Mouse (Mus musculus): ENCODE measurements around the gene Mgat2. TPM values are rescaled to one million over a fixed set of nuclear protein-coding genes. Genes with fewer than 3 reads are reported as not detected.

The Mgat2 gene
- polyA plus RNA-seq, 1 experiment: 30.8 TPM

GRCm38 (mm10) chr12:69177526-69177925 is 6.4 kb upstream of the Mgat2 start:
- Histone ChIP-seq H3K4me1 (ENCODE audit: control insufficient read depth, insufficient read depth, low read length) (no peaks in the 10 kb centered on the region), H3K4me3 (ENCODE audit: insufficient read depth, low read depth, low read length) (no peak overlapping the region), H3K36me3 (ENCODE audit: control insufficient read depth, insufficient read depth, low read length) (peaks cover 2% of the 10 kb centered on the region; the same call in 1 of the 2 replicates), H3K27ac (ENCODE audit: insufficient read depth, low read depth, low read length) (no peak overlapping the region), H3K27me3 (replicated peaks; ENCODE audit: control insufficient read depth, insufficient read depth, low read length) (no peaks in the 10 kb centered on the region)
- WGBS: 92% methylated on average over 3 of the region's 3 CpGs
- TF ChIP-seq POLR2A (IDR thresholded peaks at IDR 0.05; ENCODE audit: low read depth, low read length): no peak
- TF ChIP-seq CTCF (conservative IDR thresholded peaks at IDR 0.05; ENCODE audit: insufficient read depth, insufficient read length, low read depth, low read length): no peak
- DNase-seq: no peak

- H3K4me1 ChIP-seq (ENCODE audit: control insufficient read depth, insufficient read depth, low read length): no peaks in the 10 kb centered on the region
- no peaks in the 10 kb centered on the region for H3K27me3 ChIP-seq (replicated peaks; ENCODE audit: control insufficient read depth, insufficient read depth, low read length)
- WGBS: 74% methylated on average over 12 of the region's 12 CpGs
- H3K4me3 ChIP-seq (ENCODE audit: insufficient read depth, low read depth, low read length): no peak overlapping the region
- peaks cover 2% of the 10 kb centered on the region; the same call in 1 of the 2 replicates for H3K36me3 ChIP-seq (ENCODE audit: control insufficient read depth, insufficient read depth, low read length)
- peak; percentile 33 for DNase-seq
- H3K27ac ChIP-seq (ENCODE audit: insufficient read depth, low read depth, low read length): no peak overlapping the region
- TF ChIP-seq CTCF (conservative IDR thresholded peaks at IDR 0.05; ENCODE audit: insufficient read depth, insufficient read length, low read depth, low read length) (no peak), POLR2A (IDR thresholded peaks at IDR 0.05; ENCODE audit: low read depth, low read length) (no peak)
Measured at GRCm38 (mm10) chr12:69179371-69179770, 4.6 kb upstream of the Mgat2 start.

GRCm38 (mm10) chr12:69181800-69182199 is 2.2 kb upstream of the Mgat2 start:
- H3K36me3 ChIP-seq (ENCODE audit: control insufficient read depth, insufficient read depth, low read length): peaks cover 2% of the 10 kb centered on the region; the same call in 1 of the 2 replicates
- no peak for DNase-seq
- H3K4me1 ChIP-seq (ENCODE audit: control insufficient read depth, insufficient read depth, low read length): peaks cover 5% of the 10 kb centered on the region; the same call in 1 of the 2 replicates
- no peak overlapping the region for H3K27ac ChIP-seq (ENCODE audit: insufficient read depth, low read depth, low read length)
- no peak for TF ChIP-seq CTCF (conservative IDR thresholded peaks at IDR 0.05; ENCODE audit: insufficient read depth, insufficient read length, low read depth, low read length)
- TF ChIP-seq POLR2A (IDR thresholded peaks at IDR 0.05; ENCODE audit: low read depth, low read length): no peak
- H3K4me3 ChIP-seq (ENCODE audit: insufficient read depth, low read depth, low read length): no peak overlapping the region
- no peaks in the 10 kb centered on the region for H3K27me3 ChIP-seq (replicated peaks; ENCODE audit: control insufficient read depth, insufficient read depth, low read length)
- 79% methylated on average over 4 of the region's 4 CpGs for WGBS

GRCm38 (mm10) chr12:69184342-69185295 is 662 bp downstream of the Mgat2 start:
- peak overlapping the region; percentile 99 for H3K4me3 ChIP-seq (ENCODE audit: insufficient read depth, low read depth, low read length)
- H3K36me3 ChIP-seq (ENCODE audit: control insufficient read depth, insufficient read depth, low read length): peaks cover 2% of the 10 kb centered on the region; the same call in 1 of the 2 replicates
- under 1% methylated on average over 80 of the region's 86 CpGs for WGBS
- no peaks in the 10 kb centered on the region for H3K27me3 ChIP-seq (replicated peaks; ENCODE audit: control insufficient read depth, insufficient read depth, low read length)
- H3K27ac ChIP-seq (ENCODE audit: insufficient read depth, low read depth, low read length): peak overlapping the region; percentile 91
- peak; percentile 68 for DNase-seq
- no peak for TF ChIP-seq CTCF (conservative IDR thresholded peaks at IDR 0.05; ENCODE audit: insufficient read depth, insufficient read length, low read depth, low read length)
- no peak for TF ChIP-seq POLR2A (IDR thresholded peaks at IDR 0.05; ENCODE audit: low read depth, low read length)
- peaks cover 9% of the 10 kb centered on the region; the same call in 1 of the 2 replicates for H3K4me1 ChIP-seq (ENCODE audit: control insufficient read depth, insufficient read depth, low read length)

- peak overlapping the region; percentile 99 for H3K4me3 ChIP-seq (ENCODE audit: insufficient read depth, low read depth, low read length)
- H3K36me3 ChIP-seq (ENCODE audit: control insufficient read depth, insufficient read depth, low read length): peaks cover 2% of the 10 kb centered on the region; the same call in 1 of the 2 replicates
- H3K27ac ChIP-seq (ENCODE audit: insufficient read depth, low read depth, low read length): 0 out of 2 replicates have a peak overlapping the region, but pooled peaks have one; percentile 91
- TF ChIP-seq POLR2A (IDR thresholded peaks at IDR 0.05; ENCODE audit: low read depth, low read length) (no peak), CTCF (conservative IDR thresholded peaks at IDR 0.05; ENCODE audit: insufficient read depth, insufficient read length, low read depth, low read length) (no peak)
- peaks cover 9% of the 10 kb centered on the region; the same call in 1 of the 2 replicates for H3K4me1 ChIP-seq (ENCODE audit: control insufficient read depth, insufficient read depth, low read length)
- WGBS: 47% methylated on average over 7 of the region's 7 CpGs
- peak; percentile 16 for DNase-seq
- H3K27me3 ChIP-seq (replicated peaks; ENCODE audit: control insufficient read depth, insufficient read depth, low read length): no peaks in the 10 kb centered on the region
Measured at GRCm38 (mm10) chr12:69185371-69185770, 1.4 kb downstream of the Mgat2 start.

- TF ChIP-seq CTCF (conservative IDR thresholded peaks at IDR 0.05; ENCODE audit: insufficient read depth, insufficient read length, low read depth, low read length) (no peak), POLR2A (IDR thresholded peaks at IDR 0.05; ENCODE audit: low read depth, low read length) (no peak)
- 31% methylated on average over 5 of the region's 5 CpGs for WGBS
- peak; percentile 85 for DNase-seq
- Histone ChIP-seq H3K27me3 (replicated peaks; ENCODE audit: control insufficient read depth, insufficient read depth, low read length) (no peaks in the 10 kb centered on the region), H3K4me3 (ENCODE audit: insufficient read depth, low read depth, low read length) (peak overlapping the region; percentile 20; the same call in 1 of the 2 replicates), H3K27ac (ENCODE audit: insufficient read depth, low read depth, low read length) (peak overlapping the region; percentile 70), H3K4me1 (ENCODE audit: control insufficient read depth, insufficient read depth, low read length) (peaks cover 9% of the 10 kb centered on the region; the same call in 1 of the 2 replicates), H3K36me3 (ENCODE audit: control insufficient read depth, insufficient read depth, low read length) (peaks cover 2% of the 10 kb centered on the region; the same call in 1 of the 2 replicates)
Measured at GRCm38 (mm10) chr12:69186811-69187471, 3.0 kb downstream of the Mgat2 start.
